In genomic region chr3:89646813-89647255, GRCm38 (mm10) we compare ENCODE assay signal across 8 mouse cellular contexts.
DNase-seq lines count a peak whose midpoint lies in the region; ATAC-seq and TF ChIP-seq lines count a peak whose summit lies in the region.

No protein-coding gene starts in this region.

- no peaks in the 10 kb centered on the region for H3K36me3 ChIP-seq in embryonic facial prominence, embryonic 12.5 days

- ATAC-seq in embryonic facial prominence, embryonic 12.5 days (ENCODE audit: insufficient number of reproducible peaks, insufficient read depth, low FRiP score, low TSS enrichment) = no peak
- no peak for ATAC-seq in erythroblast, adult 5-6 weeks (replicated peaks; ENCODE audit: low FRiP score, poor library complexity, severe bottlenecking)

- no peak overlapping the region for H3K4me3 ChIP-seq in embryonic facial prominence, embryonic 12.5 days
- H3K4me3 ChIP-seq in lung, adult 2 months (replicated peaks; ENCODE audit: extremely low read depth, low read depth, low read length) = no peak overlapping the region

- intact Hi-C loops in heart, postnatal 14 days (cut with DNase I) = no loop called here

- H3K9me3 ChIP-seq in embryonic facial prominence, embryonic 12.5 days = no peaks in the 10 kb centered on the region

- no peaks in the 10 kb centered on the region for H3K27me3 ChIP-seq in embryonic facial prominence, embryonic 12.5 days

- DNase-seq in heart, adult 11 months = peak; percentile 89
- no peak for DNase-seq in heart, adult 8-10 months (ENCODE audit: low spot score)
- peak; percentile 41 to 53 for DNase-seq in heart, postnatal 14 days
- peak; percentile 28 for DNase-seq in large intestine, adult 2 months (ENCODE audit: low read depth, low spot score)
- DNase-seq in lung, adult 2 months = peak; percentile 28
- peak; percentile 9 for DNase-seq in retina, postnatal 7 days (ENCODE audit: low read depth, low spot score)

- WGBS in embryonic facial prominence, embryonic 12.5 days = 66% methylated on average over 5 of the region's 5 CpGs
- WGBS in large intestine, adult 2 months = 13% methylated on average over 5 of the region's 5 CpGs
- WGBS in lung, adult 2 months = 29% methylated on average over 5 of the region's 5 CpGs

- H3K27ac ChIP-seq in embryonic facial prominence, embryonic 12.5 days = peak overlapping the region; percentile 85

- no peak overlapping the region for H3K4me2 ChIP-seq in embryonic facial prominence, embryonic 12.5 days (replicated peaks)

- no peak for TF ChIP-seq POLR2A in lung, adult 2 months (IDR thresholded peaks at IDR 0.05; ENCODE audit: borderline replicate concordance, extremely low read depth, low read depth, low read length)

- TF ChIP-seq CTCF in lung, adult 2 months (IDR thresholded peaks at IDR 0.05; ENCODE audit: insufficient read depth, low read length) = no peak

- H3K9ac ChIP-seq in embryonic facial prominence, embryonic 12.5 days = no peak overlapping the region

- H3K4me1 ChIP-seq in embryonic facial prominence, embryonic 12.5 days = peaks cover 19% of the 10 kb centered on the region
- H3K4me1 ChIP-seq in lung, adult 2 months (ENCODE audit: control insufficient read depth, insufficient read depth, low read length) = no peaks in the 10 kb centered on the region
